Mouse (Mus musculus) hindbrain, embryonic 13.5 days (tissue): Measurements from ENCODE around the gene Saysd1. TPM values are rescaled to one million over a fixed set of nuclear protein-coding genes. Genes with fewer than 3 reads are reported as not detected.

Experiments
- polyA plus RNA-seq: library from polyadenylated mRNA; unstranded; fragments of >200 nt; fragmentation: Nextera tagmentation; extraction: Ambion mirVana; gene quantifications from 2 replicates; pipeline ENCODE4 v1.2.1, GENCODE M21; 2015

The Saysd1 gene
- polyA plus RNA-seq, 1 experiment from 2014 or later, result 14.7 TPM

Other genes starting within 250 kb of the Saysd1 start
- gene Gng2, start 160.9 kb downstream of the Saysd1 start, polyA plus RNA-seq, result 374 and 390 TPM in 2 replicates
- gene Kcnk5, start 43.3 kb upstream of the Saysd1 start, polyA plus RNA-seq, result 1.9 and 2.3 TPM in 2 replicates
- gene Kcnk16, start 130.7 kb upstream of the Saysd1 start, polyA plus RNA-seq, result not detected in 2 replicates
- gene Nudt13, start 156.2 kb upstream of the Saysd1 start, polyA plus RNA-seq, result 11.3 and 17.1 TPM in 2 replicates
- 51.6 and 53.2 TPM in 2 replicates for gene Ecd, start 209.6 kb upstream of the Saysd1 start, polyA plus RNA-seq
- gene Fam149b, start 209.6 kb upstream of the Saysd1 start, polyA plus RNA-seq, result 43.3 and 44.2 TPM in 2 replicates